Mouse (Mus musculus): Measurements from ENCODE around the gene Map4k5. TPM values are rescaled to one million over a fixed set of nuclear protein-coding genes. Genes with fewer than 3 reads are reported as not detected.

The Map4k5 gene
- not detected in 2 replicates for polyA plus RNA-seq (2012; ENCODE audit: insufficient read depth, insufficient read length, low replicate concordance, missing spikeins)

DNA sequence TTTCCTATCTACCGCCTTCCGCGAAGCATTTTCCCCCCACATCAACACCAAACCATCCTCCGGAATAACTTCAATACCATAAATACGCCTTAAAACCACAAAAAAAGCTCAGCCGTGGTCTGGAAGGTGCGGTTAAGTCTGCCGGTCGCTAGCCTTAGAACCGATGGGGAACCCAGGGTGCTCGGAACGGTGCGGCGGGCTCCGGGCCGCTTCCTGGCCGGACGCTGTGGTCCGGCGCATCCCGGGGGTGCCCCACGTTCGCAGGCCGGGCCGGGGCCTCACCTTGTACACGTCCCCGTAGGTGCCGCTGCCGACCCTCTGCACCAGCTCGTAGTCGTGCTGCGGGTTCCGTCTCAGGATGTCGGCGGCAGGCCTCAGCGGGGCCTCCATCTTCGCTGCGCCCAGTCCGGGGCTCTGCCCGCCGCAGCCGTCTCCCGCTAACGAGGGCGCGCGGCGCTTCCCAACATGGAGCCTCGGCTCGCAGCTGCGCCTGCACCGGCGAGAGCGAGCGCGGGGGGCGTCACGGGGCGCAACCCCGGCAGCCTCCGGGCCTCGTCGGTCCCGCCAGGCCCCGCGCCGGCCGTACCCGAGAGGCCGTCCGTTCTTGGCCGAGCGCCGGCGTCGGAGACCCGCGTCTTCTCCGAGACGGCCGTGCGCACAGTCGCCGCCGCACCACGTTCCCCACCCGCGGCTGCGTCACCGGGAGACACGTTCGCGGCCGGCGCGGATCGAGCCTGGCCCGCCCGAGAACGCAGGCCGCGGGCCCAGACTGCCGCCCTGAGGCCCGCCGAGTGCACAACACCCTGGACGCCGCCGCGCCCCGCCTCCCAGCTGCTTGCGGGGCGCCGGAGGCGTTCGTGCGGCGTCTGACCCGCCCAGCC is at the start of gene Map4k5, which contains the start of gene Atl1:
Map4k5 (minus strand) TSS at position 830 of the 881 bp plus-strand sequence.
Atl1 (plus strand) TSS at position 244 of the 881 bp plus-strand sequence.
- peaks cover 17% of the 10 kb centered on the region for H3K4me1 ChIP-seq (ENCODE audit: control insufficient read depth, insufficient read depth, low read length)
- under 1% methylated on average over 115 of the region's 118 CpGs for WGBS

GRCm38 (mm10) chr12:69941655-69942329 is 48.8 kb upstream of the Map4k5 start:
- TF ChIP-seq CTCF (IDR thresholded peaks at IDR 0.05; ENCODE audit: insufficient read depth, low read depth, low read length) (no peak), POLR2A (IDR thresholded peaks at IDR 0.05; ENCODE audit: insufficient read depth, low read depth, low read length) (no peak)
- 71% methylated on average over 1 of the region's 1 CpGs for WGBS
- no peaks in the 10 kb centered on the region for H3K4me1 ChIP-seq (ENCODE audit: control insufficient read depth, insufficient read depth, low read length)
- no peak overlapping the region for H3K4me3 ChIP-seq (ENCODE audit: insufficient read depth, low read depth, low read length)
- H3K27ac ChIP-seq (ENCODE audit: insufficient read depth, low read depth, low read length): no peak overlapping the region

More for the DNA sequence above, at the start of gene Map4k5, which contains the start of gene Atl1:
- H3K27ac ChIP-seq (ENCODE audit: insufficient read depth, low read depth, low read length): peak within 1 kb of the TSS; percentile 74
- peak within 1 kb of the TSS; percentile 72 for H3K4me3 ChIP-seq (ENCODE audit: insufficient read depth, low read depth, low read length)
- TF ChIP-seq CTCF (IDR thresholded peaks at IDR 0.05; ENCODE audit: insufficient read depth, low read depth, low read length) (peak; percentile 75), POLR2A (IDR thresholded peaks at IDR 0.05; ENCODE audit: insufficient read depth, low read depth, low read length) (peak; percentile 49)

DNA sequence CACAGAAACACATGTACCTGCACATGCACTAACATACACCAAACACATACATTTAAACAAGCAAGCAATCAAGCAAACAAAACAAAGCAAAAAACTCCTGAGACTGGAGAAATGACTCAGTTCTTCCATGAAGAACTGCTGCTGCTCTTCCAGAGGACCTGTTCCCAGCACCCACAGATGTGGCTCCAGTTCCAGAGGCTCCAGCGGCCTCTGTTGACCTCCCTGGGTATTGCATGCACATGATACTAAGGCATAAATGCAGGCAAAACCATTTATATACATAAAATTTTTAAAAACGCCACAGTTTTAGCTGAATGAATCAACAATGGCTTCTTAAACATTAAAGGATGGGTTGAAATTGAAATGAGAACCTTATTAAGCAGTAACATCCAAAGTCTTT is 46.3 kb upstream of the Map4k5 start:
- 77% methylated on average over 2 of the region's 2 CpGs for WGBS
- TF ChIP-seq POLR2A (IDR thresholded peaks at IDR 0.05; ENCODE audit: insufficient read depth, low read depth, low read length) (no peak), CTCF (IDR thresholded peaks at IDR 0.05; ENCODE audit: insufficient read depth, low read depth, low read length) (no peak)

DNA sequence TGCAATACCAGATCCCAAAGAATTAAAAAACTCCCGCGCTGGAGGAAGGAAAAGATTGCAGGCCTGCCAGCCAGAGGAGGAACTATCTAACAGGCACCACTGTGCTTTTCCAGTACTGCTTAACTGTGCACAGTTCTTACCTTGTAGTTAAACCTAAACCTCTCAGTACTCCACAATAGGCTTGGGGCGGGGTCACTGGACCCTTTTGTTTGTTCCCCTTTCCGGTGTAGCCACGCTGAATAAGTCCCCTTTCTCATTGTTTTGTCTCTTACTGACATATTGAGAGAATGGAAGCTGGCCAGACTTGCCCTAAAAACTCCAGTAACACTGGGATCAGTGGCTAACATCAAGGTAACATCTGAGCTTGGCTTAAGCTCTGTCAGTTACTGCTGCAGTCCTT is 44.7 kb upstream of the Map4k5 start:
- TF ChIP-seq CTCF (IDR thresholded peaks at IDR 0.05; ENCODE audit: insufficient read depth, low read depth, low read length): no peak
- no peak for TF ChIP-seq POLR2A (IDR thresholded peaks at IDR 0.05; ENCODE audit: insufficient read depth, low read depth, low read length)
- Histone ChIP-seq H3K4me3 (ENCODE audit: insufficient read depth, low read depth, low read length) (no peak overlapping the region), H3K4me1 (ENCODE audit: control insufficient read depth, insufficient read depth, low read length) (no peaks in the 10 kb centered on the region), H3K27ac (ENCODE audit: insufficient read depth, low read depth, low read length) (no peak overlapping the region)
- WGBS: 66% methylated on average over 5 of the region's 5 CpGs

More for the DNA sequence above, 46.3 kb upstream of the Map4k5 start:
- Histone ChIP-seq H3K4me3 (ENCODE audit: insufficient read depth, low read depth, low read length) (no peak overlapping the region), H3K27ac (ENCODE audit: insufficient read depth, low read depth, low read length) (no peak overlapping the region), H3K4me1 (ENCODE audit: control insufficient read depth, insufficient read depth, low read length) (no peaks in the 10 kb centered on the region)

DNA sequence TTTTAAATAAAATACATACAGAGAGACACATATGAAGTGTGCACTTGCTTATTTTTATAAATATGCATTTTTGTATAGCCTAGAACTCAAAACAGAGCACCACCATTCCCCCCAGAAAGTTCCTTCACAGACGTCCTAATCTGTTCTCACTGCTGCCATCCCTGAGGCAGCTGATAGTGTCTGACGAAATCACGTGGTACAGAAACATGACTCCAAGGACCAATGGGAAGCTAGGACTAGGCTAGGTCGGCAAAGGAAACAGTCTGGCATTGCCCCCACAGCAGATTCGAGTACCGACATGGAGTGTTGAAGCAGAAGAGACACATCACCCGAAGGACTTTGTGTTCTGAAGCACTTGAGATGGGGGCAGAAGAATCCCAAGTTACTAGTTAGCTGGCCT is 33.7 kb upstream of the Map4k5 start:
- Histone ChIP-seq H3K27ac (ENCODE audit: insufficient read depth, low read depth, low read length) (no peak overlapping the region), H3K4me3 (ENCODE audit: insufficient read depth, low read depth, low read length) (no peak overlapping the region), H3K4me1 (ENCODE audit: control insufficient read depth, insufficient read depth, low read length) (no peaks in the 10 kb centered on the region)
- TF ChIP-seq CTCF (IDR thresholded peaks at IDR 0.05; ENCODE audit: insufficient read depth, low read depth, low read length) (no peak), POLR2A (IDR thresholded peaks at IDR 0.05; ENCODE audit: insufficient read depth, low read depth, low read length) (no peak)
- WGBS: 62% methylated on average over 7 of the region's 7 CpGs

GRCm38 (mm10) chr12:69924012-69924411 is 31.0 kb upstream of the Map4k5 start:
- Histone ChIP-seq H3K4me1 (ENCODE audit: control insufficient read depth, insufficient read depth, low read length) (no peaks in the 10 kb centered on the region), H3K4me3 (ENCODE audit: insufficient read depth, low read depth, low read length) (no peak overlapping the region), H3K27ac (ENCODE audit: insufficient read depth, low read depth, low read length) (no peak overlapping the region)
- TF ChIP-seq CTCF (IDR thresholded peaks at IDR 0.05; ENCODE audit: insufficient read depth, low read depth, low read length) (no peak), POLR2A (IDR thresholded peaks at IDR 0.05; ENCODE audit: insufficient read depth, low read depth, low read length) (no peak)
- WGBS: 16% methylated on average over 5 of the region's 5 CpGs

GRCm38 (mm10) chr12:69923603-69924002 is 30.6 kb upstream of the Map4k5 start:
- no peak overlapping the region for H3K4me3 ChIP-seq (ENCODE audit: insufficient read depth, low read depth, low read length)
- TF ChIP-seq CTCF (IDR thresholded peaks at IDR 0.05; ENCODE audit: insufficient read depth, low read depth, low read length): no peak
- no peak for TF ChIP-seq POLR2A (IDR thresholded peaks at IDR 0.05; ENCODE audit: insufficient read depth, low read depth, low read length)
- H3K27ac ChIP-seq (ENCODE audit: insufficient read depth, low read depth, low read length): no peak overlapping the region
- H3K4me1 ChIP-seq (ENCODE audit: control insufficient read depth, insufficient read depth, low read length): no peaks in the 10 kb centered on the region
- 56% methylated on average over 3 of the region's 3 CpGs for WGBS

DNA sequence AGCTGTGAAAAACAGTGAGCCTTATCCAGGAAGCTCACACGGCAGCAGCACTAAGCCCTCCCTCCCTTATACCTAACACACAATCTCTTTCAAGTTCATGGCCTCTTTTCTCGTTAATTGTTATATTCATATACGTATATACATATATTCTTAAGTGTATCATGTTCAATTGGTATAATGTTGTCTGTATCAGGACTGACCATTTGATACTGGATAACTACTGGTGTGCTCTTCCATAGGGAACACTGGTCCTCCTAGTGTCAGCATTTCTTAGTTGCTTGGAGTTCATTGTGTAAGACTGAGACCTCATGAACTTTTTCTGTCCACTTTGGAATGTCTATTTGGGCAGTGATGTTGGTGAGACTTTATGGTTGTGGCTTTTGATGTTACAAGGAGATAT is 30.1 kb upstream of the Map4k5 start:
- TF ChIP-seq CTCF (IDR thresholded peaks at IDR 0.05; ENCODE audit: insufficient read depth, low read depth, low read length) (no peak), POLR2A (IDR thresholded peaks at IDR 0.05; ENCODE audit: insufficient read depth, low read depth, low read length) (no peak)
- no peaks in the 10 kb centered on the region for H3K4me1 ChIP-seq (ENCODE audit: control insufficient read depth, insufficient read depth, low read length)
- H3K4me3 ChIP-seq (ENCODE audit: insufficient read depth, low read depth, low read length): no peak overlapping the region
- WGBS: 79% methylated on average over 3 of the region's 3 CpGs
- no peak overlapping the region for H3K27ac ChIP-seq (ENCODE audit: insufficient read depth, low read depth, low read length)

GRCm38 (mm10) chr12:69922099-69922498 is 29.1 kb upstream of the Map4k5 start:
- H3K27ac ChIP-seq (ENCODE audit: insufficient read depth, low read depth, low read length): no peak overlapping the region

More at GRCm38 (mm10) chr12:69922099-69922498, 29.1 kb upstream of the Map4k5 start:
- WGBS: 94% methylated on average over 1 of the region's 1 CpGs
- Histone ChIP-seq H3K4me3 (ENCODE audit: insufficient read depth, low read depth, low read length) (no peak overlapping the region), H3K4me1 (ENCODE audit: control insufficient read depth, insufficient read depth, low read length) (no peaks in the 10 kb centered on the region)
- TF ChIP-seq POLR2A (IDR thresholded peaks at IDR 0.05; ENCODE audit: insufficient read depth, low read depth, low read length): no peak
- no peak for TF ChIP-seq CTCF (IDR thresholded peaks at IDR 0.05; ENCODE audit: insufficient read depth, low read depth, low read length)
